Mouse (Mus musculus) cerebellum, adult 18-20 months (tissue): ENCODE data around the gene Selenom.

ENCODE experiments used
- DNase-seq, 2 experiments: peaks; one replicate each; pipeline ENCODE4 v3.0.0; 2021

Selenom gene

DNA sequence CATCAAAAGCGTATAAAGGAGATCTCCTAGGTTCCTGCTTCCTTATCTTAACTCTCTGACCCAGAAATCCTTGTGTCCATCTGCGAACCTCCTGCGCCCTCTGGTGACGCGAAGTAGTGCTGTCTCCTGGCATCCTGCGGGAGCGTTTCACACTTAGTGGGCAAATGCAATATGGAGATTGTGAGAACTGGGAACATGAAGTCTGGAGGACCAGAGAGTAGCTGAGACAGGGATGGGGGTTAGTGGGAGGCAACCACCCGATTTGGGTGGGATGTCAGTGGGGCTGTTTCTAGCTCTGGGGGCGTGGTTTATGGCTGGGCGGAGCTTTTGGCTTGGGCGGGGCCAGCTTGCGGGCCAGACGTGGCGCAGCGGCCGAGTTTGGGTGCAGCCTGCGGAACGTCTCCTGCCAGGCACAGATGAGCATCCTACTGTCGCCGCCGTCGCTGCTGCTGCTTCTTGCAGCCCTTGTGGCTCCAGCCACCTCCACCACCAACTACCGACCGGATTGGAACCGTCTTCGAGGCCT lies at the start of gene Selenom:
Gene Selenom (plus strand): TSS at position 156 of the 526 bp plus-strand sequence.
- DNase-seq, result peak; percentile 95 to 97

DNA sequence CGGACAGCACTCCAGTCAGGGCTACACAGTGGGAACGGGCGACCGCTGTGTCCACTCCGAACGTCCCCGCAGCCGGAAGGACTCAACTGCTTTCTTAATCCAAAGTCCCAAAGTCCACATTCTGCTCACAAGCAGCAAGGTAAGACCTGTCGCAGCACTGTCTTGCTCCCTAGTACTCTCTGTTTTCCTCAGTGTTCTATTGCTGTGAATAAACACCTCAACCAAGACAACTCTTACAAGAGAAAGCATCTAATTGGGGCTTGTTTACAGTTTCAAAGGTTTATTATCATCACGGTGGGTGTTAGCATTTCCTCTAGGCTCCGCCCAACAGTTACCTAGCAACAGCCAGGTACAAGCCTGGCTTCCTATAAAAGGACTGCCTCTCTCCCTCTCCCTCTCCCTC lies 43.0 kb upstream of the Selenom start:
- no peak for DNase-seq

DNA sequence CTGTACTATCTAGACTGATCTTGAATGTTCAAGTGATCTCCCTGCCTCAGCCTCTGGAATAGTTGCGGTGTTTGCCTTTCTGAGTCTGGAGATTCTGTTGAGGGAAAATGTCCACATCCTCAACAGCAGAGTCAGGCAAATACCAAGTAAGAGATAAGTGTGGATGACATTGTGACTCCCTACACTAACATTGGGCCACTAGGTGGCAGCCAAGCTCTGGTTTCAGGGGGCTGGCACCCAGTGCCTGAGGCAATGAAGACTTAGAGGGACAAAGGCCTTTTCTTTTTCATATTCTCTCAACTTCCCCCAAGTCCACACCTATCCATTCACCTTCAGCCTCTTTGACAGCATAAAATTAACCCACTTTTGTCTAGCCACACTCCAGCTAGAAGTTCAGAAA lies 42.0 kb upstream of the Selenom start:
- DNase-seq, result peak; percentile 93 to 96

DNA sequence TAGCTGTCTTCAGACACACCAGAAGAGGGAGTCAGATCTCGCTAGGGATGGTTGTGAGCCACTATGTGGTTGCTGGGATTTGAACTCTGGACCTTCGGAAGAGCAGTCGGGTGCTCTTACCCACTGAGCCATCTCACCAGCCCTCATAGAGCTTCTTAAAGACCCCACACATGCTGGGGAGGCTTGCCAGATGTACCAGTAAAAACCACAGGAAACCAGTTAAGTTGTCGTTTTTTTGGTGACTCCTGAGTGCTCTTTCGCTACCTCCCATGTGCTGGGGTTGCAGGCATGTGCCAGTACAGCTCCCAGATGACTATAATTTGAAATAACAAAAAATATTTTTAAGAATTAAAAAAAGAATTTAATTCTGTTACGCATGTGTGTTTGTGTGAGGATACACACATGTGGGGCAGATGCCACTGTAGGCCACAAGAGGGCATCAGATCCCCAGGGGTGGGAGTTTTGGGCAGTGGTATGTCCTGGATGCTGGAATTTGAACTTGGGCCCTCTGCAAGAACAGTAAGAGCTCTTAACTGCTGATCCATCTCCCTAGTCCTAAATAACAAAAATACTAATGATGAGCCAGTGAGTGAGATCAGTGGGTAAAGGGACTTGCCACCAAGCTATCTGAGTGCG lies 39.9 kb upstream of the Selenom start:
- DNase-seq, result no peak

DNA sequence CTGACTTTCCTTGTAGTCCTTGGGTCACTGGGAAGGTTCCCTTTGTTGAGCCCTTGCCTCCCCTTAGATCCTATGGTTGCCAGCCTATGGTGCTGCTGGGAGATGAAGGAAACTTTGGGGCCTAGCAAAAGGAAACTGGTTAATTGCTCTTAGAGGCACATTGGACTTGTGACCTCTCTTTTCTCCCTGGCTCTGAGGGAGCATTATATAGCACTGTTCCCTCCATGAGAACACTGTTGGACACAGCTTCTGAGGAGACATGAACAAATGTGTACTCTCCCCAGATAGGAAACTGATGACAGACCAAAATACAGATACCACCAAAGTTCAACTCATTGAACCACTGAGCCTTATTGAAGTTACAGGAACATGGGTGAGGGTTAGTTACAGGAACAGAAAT lies 39.0 kb upstream of the Selenom start:
- no peak for DNase-seq

DNA sequence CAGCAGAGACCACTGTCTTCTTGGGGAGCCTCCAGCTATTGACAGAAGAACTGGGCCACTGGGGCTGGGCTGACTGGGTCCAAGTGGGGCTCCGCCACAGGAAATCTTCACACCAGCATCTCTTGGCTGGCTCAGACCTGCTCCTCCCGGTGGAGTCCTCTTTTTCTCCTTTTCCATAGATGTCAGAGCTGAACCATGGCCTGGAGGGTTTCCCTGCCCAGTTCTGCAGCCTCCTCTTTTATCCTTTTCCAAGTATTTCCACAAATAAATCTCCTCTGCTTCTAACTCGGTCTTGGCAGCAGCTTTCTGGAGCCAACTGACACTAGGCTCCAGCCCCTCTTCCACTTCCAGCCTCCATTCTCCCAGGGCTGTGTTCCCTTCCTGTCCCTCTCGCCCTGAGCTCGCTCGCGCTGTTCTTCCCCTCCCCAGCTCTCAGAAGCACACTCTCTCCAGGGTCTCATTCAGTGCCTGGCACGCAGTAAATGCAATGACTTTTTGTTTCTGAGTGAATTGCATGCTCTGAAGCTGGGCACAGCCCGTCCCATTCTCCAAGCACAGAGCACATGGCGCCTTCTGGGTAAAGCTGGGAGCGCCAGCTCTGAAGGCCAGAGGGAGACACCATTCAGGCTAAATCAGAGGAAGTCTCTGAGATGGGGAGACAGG lies 30.4 kb upstream of the Selenom start:
- DNase-seq, result peak in 1 of 2 experiments; percentile 33

GRCm38 (mm10) chr11:3486349-3486748 lies 28.1 kb upstream of the Selenom start:
- DNase-seq, result no peak

- DNase-seq, result peak in 1 of 2 experiments; percentile 46
Observed at GRCm38 (mm10) chr11:3487952-3488570, 26.4 kb upstream of the Selenom start, which contains the start of gene Pla2g3. Pla2g3 (plus strand) TSS chr11:3488284.

DNA sequence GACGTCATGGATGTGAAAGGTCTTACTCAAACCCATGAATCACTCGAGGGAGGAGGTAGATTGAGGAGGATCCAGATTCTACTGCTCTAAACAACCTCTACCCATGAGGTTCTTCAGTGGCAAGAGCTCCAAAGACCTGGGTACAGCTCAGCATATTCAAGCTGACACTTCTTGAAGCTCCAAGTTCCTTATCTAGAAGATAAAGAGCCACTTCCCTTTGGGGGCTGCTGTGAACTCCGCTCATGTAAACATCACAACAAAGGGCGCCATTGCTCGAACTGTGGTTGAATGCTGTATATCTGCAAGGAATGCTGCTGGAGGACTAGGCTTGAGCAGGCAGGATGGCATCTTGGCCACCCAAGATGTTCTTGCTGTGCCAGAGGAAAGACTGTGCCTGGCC lies 25.4 kb upstream of the Selenom start:
- no peak for DNase-seq

DNA sequence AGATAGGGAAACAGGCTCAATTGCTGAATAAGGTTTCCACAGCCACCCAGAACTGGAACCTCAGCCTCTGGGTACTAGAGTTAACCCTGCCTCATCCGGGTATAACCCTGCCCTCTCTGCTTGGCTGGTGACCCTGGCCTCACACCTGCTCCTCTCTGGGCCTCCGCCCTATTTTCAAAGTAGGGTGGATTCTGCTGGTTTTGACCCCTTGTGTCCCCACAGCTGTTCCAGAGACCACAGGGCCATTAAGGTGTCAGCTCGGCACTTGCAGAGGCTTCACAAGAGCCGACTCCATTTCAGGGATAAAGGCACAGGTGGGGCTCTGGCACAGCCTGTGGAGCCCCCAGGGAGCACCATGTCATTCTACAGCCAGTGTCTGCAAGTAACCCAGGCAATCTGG lies 21.7 kb upstream of the Selenom start:
- no peak for DNase-seq

DNA sequence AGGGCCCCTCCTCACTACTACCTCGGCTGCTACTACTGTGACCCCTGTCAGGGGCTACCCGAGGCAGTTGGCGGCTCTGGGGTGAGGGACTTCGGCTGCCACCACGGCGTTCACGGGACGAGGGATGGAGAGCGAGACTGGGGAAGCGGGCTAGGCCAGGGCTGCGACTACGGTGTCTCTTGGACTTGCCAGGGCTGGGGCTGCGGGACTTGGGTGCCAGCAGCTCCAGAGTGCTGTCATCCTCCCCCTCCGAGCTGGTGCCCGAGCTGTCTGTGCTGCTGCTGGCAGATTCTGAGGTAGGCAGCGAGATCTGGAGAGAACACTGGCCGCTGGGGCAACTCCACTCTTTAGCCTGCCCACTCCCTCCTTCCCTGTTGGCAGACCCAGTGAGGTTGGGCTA lies 19.6 kb upstream of the Selenom start:
- DNase-seq, result no peak

GRCm38 (mm10) chr11:3495496-3495895 lies 19.0 kb upstream of the Selenom start:
- no peak for DNase-seq

DNA sequence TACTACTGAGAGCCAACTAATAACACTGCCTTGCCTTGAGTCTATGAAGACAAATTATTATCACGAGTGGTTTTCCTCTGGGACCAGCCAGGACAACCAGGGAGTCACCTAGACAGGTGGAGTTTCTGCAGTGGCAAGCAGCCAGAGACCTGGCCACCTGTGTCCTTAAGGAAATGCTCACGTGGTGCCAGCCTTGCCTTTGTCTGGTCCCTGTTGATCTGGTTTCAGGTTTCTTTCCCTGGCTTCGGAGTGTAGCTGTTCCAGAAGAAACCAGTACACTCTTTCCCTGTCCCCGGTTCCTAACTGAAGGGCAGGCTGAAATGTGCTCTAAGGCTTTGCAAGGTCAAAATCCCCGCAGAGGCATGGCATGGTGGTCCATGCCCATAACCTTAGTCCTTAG lies 17.7 kb upstream of the Selenom start:
- peak in 1 of 2 experiments; percentile 41 for DNase-seq

GRCm38 (mm10) chr11:3497296-3497695 lies 17.2 kb upstream of the Selenom start:
- no peak for DNase-seq

DNA sequence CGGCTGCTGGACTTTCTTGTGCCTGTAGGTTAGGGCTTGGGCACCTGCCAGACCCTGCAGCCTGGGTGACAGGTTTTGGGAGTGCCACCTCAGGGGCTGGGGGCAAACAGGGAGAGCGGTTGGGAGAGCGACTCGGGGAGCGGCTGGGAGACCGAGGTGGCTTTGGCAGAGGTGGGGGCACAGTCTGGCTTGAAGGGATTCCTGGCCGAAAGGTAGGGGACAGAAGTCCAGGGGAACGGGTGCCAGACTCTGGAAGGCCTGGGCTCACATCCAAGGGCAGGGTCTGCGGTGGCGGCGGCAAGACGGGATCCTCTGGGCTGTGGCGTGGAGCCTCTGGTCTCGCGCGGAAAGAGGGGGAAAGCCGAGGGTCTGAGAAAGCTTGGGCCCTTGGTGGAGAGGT lies 12.4 kb upstream of the Selenom start:
- DNase-seq, result peak in 1 of 2 experiments; percentile 61

- peak; percentile 70 to 73 for DNase-seq
Observed at GRCm38 (mm10) chr11:3502459-3503072, 11.9 kb upstream of the Selenom start.

- DNase-seq, result peak in 1 of 2 experiments; percentile 48
Observed at GRCm38 (mm10) chr11:3503755-3504693, 10.5 kb upstream of the Selenom start.

GRCm38 (mm10) chr11:3508226-3508625 lies 6.3 kb upstream of the Selenom start:
- DNase-seq, result no peak

DNA sequence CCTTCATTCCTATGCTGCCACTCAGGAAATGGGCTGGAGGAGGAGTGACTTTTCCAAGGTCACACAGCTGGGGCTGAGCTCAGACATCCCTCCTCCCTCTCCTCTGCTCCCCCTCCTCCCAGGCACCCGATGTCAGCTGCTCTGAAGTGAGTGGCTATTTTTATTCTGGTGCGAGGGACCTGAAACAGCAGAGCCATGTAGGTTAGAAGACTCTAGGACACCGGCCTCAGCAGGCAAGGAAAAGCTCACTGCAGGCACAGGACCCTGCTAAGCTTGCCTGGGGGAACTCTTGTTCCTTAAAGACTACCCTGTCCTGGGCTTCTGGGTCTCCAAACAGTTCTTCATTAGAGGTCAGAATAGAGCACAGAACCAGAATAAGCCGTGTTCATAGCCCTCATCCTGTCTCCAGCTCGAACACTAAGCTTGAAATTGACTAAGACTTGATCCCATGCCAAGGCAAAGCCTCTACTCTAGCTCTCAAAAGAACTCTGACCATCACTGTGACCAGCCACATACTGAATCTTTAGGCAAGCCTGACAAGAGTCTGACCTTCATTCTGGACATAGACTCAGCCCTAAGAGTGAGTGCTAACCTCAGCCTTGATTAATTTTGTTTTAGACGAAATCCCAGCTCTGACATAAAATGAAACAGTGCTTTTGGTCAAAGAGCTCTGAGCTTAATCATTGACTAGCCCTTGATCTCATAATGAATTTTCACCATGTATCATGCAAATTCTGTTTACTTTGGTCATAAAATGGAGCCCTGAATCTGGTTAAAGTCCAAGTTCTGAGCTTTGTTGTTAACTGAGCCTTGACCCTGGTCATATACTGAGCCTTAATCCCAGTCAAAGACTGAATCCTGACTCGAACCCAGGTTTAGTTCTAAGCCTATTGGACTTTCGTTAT lies 5.1 kb upstream of the Selenom start:
- DNase-seq, result no peak

- no peak for DNase-seq
Observed at GRCm38 (mm10) chr11:3510321-3510720, 4.2 kb upstream of the Selenom start.

- peak; percentile 70 to 79 for DNase-seq
Observed at GRCm38 (mm10) chr11:3513291-3513690, 1.2 kb upstream of the Selenom start.
